ENCODE assay signal across 15 mouse cellular contexts in genomic region chr9:72716200-72716599, GRCm38 (mm10).
"Had no signal": no experiment of that assay in that cellular context is flagged by ENCODE, and none has a peak within 500 bp of the region (broad histone marks: within the 10 kb centered on the region; RNA-seq: fewer than 3 reads in every experiment).

No protein-coding gene starts in this region.

- H3K9ac ChIP-seq: lung, embryonic 14.5 days; midbrain, embryonic 12.5 days; neural tube, embryonic 12.5 days; stomach, embryonic 15.5 days had no signal

- ATAC-seq: midbrain, embryonic 16.5 days had no signal

- H3K4me2 ChIP-seq: lung, embryonic 14.5 days; midbrain, embryonic 12.5 days; neural tube, embryonic 12.5 days; stomach, embryonic 15.5 days had no signal

- H3K4me3 ChIP-seq: midbrain, embryonic 10.5 days; midbrain, embryonic 12.5 days; neural tube, embryonic 12.5 days; stomach, embryonic 15.5 days had no signal

- H3K27me3 ChIP-seq: midbrain, embryonic 12.5 days; neural tube, embryonic 12.5 days; stomach, embryonic 15.5 days had no signal

- H3K4me1 ChIP-seq: midbrain, embryonic 10.5 days; midbrain, embryonic 12.5 days; neural tube, embryonic 12.5 days; stomach, embryonic 15.5 days had no signal

- DNase-seq: lung, adult 18-20 months; lung, embryonic 14.5 days; lung, postnatal 10 days; lung, postnatal 4 days; midbrain, embryonic 14.5 days; right cerebral cortex, postnatal 14 days; thymus, adult 2 months; thymus, postnatal 25 days; thymus, postnatal 4 days had no signal

- H3K9me3 ChIP-seq: midbrain, embryonic 10.5 days; midbrain, embryonic 12.5 days; neural tube, embryonic 12.5 days; stomach, embryonic 15.5 days had no signal

- H3K27ac ChIP-seq: midbrain, embryonic 10.5 days; midbrain, embryonic 12.5 days; neural tube, embryonic 12.5 days; stomach, embryonic 15.5 days; stomach, postnatal 0 days had no signal
